Mouse (Mus musculus) kidney, adult 2 months (tissue): Measurements from ENCODE around the gene 2310039H08Rik. TPM values are rescaled to one million over a fixed set of nuclear protein-coding genes. Genes with fewer than 3 reads are reported as not detected.
A peak's percentile ranks its signal among the peaks of the same experiment; 100 is the strongest.

Source experiments
- DNase-seq: peaks from one replicate; pipeline ENCODE4 v3.0.0; 2021
- H3K27ac ChIP-seq: fragments of 200-500 bp; 2 replicates; pipeline ENCODE4 v1.5.1; 2012; ENCODE audit warnings: low read depth, low read length, control low read depth, inconsistent platforms; ENCODE audit not compliant: insufficient read depth
- H3K27me3 ChIP-seq: fragments of 200-500 bp; replicated peaks from 2 replicates; pipeline ENCODE4 v1.6.1; 2012; ENCODE audit warnings: mild to moderate bottlenecking, moderate library complexity, low read length, inconsistent platforms; ENCODE audit not compliant: control insufficient read depth, insufficient read depth
- H3K36me3 ChIP-seq: fragments of 200-500 bp; 2 replicates; pipeline ENCODE4 v1.6.1; 2012; ENCODE audit warnings: mild to moderate bottlenecking, moderate library complexity, low read length, inconsistent platforms; ENCODE audit not compliant: control insufficient read depth, insufficient read depth
- H3K4me1 ChIP-seq: fragments of 200-500 bp; 2 replicates; pipeline ENCODE4 v1.6.1; 2011; ENCODE audit warnings: low read length; ENCODE audit not compliant: control insufficient read depth, insufficient read depth
- H3K4me3 ChIP-seq: fragments of 200-500 bp; 2 replicates; pipeline ENCODE4 v1.5.1; 2011; ENCODE audit warnings: mild to moderate bottlenecking, low read depth, low read length, control low read depth; ENCODE audit not compliant: insufficient read depth
- CTCF ChIP-seq: fragments of 200-500 bp; conservative IDR thresholded peaks from 2 replicates; pipeline ENCODE4 v1.5.1; 2011; ENCODE audit warnings: low read depth, mild to moderate bottlenecking, control low read depth, low read length, moderate library complexity, mixed read lengths; ENCODE audit not compliant: insufficient read depth, insufficient read length
- POLR2A ChIP-seq: fragments of 200-500 bp; IDR thresholded peaks from one replicate; pipeline ENCODE4 v1.6.1; 2011; ENCODE audit warnings: low read depth, low read length, control low read depth
- WGBS: fragments of 180-500 bp; shearing (Covaris S2); methylation state at CpG from one replicate; pipeline ENCODE4 v1.1.7; 2018; 5-methylcytosine and 5-hydroxymethylcytosine counted together
- polyA plus RNA-seq: library from polyadenylated mRNA; depleted of rRNA; stranded (reverse); fragments of >200 nt; gene quantifications from 2 replicates; pipeline ENCODE4 v1.2.3, GENCODE M21; 2012

The 2310039H08Rik gene
- polyA plus RNA-seq, 1 experiment: 131 TPM

DNA sequence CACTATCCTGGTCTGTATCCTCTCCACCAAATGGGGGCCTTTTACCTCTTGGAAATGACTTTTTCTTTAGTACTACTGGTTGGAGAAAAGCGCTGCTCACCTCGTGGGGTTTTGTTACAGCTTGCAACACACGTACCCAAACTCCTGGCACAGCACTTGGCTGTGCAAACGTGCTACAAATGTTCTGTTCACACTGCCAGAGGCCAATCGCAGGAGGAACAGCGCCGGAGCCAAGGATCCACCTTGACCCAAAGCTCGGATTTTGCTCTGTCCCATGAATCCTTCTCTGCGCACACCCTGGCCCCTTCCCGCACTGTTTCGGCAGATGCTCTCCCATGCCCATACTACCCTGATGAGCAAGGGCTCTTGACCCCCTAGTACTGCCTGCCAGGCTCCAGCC lies 43.9 kb upstream of the 2310039H08Rik start:
- Histone ChIP-seq H3K4me3 (peak overlapping the region; percentile 47), H3K36me3 (no peaks in the 10 kb centered on the region), H3K4me1 (peaks cover 7% of the 10 kb centered on the region; the same call in 1 of the 2 replicates), H3K27ac (no peak overlapping the region; the same call in 1 of the 2 replicates), H3K27me3 (no peaks in the 10 kb centered on the region)
- whole genome bisulfite sequencing: 43% methylated on average over 11 of the region's 11 CpGs
- no peak for DNase-seq
- no peak for TF ChIP-seq CTCF
- no peak for TF ChIP-seq POLR2A

DNA sequence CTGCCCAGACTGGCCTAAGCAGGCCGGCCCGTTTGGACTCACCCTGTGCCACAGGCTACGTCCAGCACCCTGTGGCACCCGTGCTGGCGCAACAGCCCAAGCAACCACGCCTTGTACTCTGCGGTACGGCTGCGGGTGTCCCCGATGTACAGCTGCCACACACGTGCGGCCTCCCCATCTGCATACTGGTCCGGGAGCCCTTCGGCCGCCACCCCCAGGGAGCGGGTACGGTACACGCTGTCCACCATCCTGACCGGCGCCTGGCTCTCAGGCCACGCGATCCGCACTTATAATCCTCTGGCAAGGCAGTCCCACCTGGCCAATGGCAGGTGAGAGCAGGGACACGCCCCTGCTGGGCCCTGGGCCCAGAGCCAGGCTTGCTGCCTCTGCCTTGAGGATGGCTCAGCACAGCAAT lies 43.5 kb upstream of the 2310039H08Rik start, which contains the start of gene Gnmt:
Gene Gnmt, minus strand, starts transcription at position 265 of the 415 bp plus-strand sequence.
- Histone ChIP-seq H3K36me3 (no peaks in the 10 kb centered on the region), H3K27ac (no peak within 1 kb of the TSS; the same call in 1 of the 2 replicates), H3K4me1 (peaks cover 7% of the 10 kb centered on the region; the same call in 1 of the 2 replicates), H3K4me3 (peak within 1 kb of the TSS; percentile 47), H3K27me3 (no peaks in the 10 kb centered on the region)
- WGBS: 19% methylated on average over 24 of the region's 24 CpGs
- peak; percentile 94 for DNase-seq
- TF ChIP-seq CTCF (no peak), POLR2A (peak; percentile 40)

DNA sequence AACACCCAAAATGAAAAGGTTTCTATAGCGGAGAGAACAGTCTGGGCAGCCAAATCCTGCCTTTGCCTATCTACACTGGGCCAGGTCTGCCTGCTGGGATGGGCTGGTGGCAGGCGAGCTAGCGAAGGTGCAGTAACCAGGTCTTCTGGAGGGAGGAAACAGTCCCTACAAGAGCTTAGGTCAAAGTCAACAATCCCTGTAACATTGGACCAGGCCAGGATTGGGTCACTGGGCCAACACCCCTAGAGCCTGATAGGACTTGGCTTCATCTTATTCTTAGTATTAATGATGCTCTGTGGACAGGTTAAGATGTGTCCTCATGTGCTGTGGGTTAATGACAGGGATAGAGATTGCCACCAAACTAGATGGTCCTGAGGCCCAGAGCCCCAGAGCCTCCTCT lies 38.4 kb upstream of the 2310039H08Rik start:
- WGBS: 81% methylated on average over 3 of the region's 3 CpGs
- no peak for TF ChIP-seq POLR2A
- no peak overlapping the region for H3K4me3 ChIP-seq
- DNase-seq: peak; percentile 22
- no peaks in the 10 kb centered on the region for H3K27me3 ChIP-seq
- no peaks in the 10 kb centered on the region for H3K36me3 ChIP-seq
- peaks cover 4% of the 10 kb centered on the region; the same call in 1 of the 2 replicates for H3K4me1 ChIP-seq
- H3K27ac ChIP-seq: no peak overlapping the region

DNA sequence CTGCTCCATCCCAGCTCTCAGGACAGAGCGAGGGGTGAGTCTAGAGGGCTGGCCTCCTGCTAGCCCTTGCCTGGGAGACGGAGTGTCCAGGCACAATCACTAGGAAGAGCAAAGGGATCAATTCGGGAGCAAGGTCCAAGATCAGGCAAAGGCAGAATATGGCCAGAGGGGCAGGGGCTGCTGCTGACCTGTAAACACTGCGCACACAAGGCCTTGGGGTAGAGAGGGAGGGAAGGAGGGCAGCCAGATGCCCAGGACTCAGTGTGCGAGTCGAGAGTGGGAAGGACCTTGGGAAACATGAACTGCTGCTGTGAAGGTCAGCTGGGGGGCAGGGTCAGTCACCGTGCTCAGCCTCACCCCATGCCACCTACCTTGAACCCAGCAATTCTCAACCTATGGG lies 37.1 kb upstream of the 2310039H08Rik start:
- Histone ChIP-seq H3K4me1 (no peaks in the 10 kb centered on the region), H3K27ac (no peak overlapping the region), H3K4me3 (no peak overlapping the region), H3K27me3 (no peaks in the 10 kb centered on the region), H3K36me3 (no peaks in the 10 kb centered on the region)
- no peak for DNase-seq
- no peak for TF ChIP-seq CTCF
- TF ChIP-seq POLR2A: no peak
- WGBS: 80% methylated on average over 7 of the region's 7 CpGs

DNA sequence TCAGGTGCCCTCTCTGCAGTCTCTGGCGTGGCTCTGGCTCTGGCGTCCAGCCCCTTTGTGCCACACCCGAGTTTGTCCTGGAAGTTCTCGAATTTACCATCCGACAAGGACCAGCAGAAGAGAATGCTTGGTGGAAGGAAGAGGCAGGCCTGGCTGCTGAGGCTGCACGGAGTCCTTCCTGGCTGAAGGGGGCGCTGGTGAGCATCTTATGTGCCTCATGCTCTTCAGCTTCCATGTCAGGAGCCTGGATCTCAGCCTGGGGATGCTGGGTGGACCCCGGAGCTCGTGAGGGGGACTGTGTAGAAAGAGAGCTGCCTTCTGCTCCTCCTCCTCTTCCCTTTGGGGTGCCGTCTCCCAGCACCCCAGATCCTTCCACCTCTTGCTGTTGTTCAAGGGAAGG lies 36.3 kb upstream of the 2310039H08Rik start:
- Histone ChIP-seq H3K4me3 (no peak overlapping the region), H3K27ac (no peak overlapping the region), H3K27me3 (no peaks in the 10 kb centered on the region), H3K36me3 (no peaks in the 10 kb centered on the region), H3K4me1 (no peaks in the 10 kb centered on the region)
- TF ChIP-seq POLR2A: no peak
- TF ChIP-seq CTCF: peak; percentile 67
- WGBS: 63% methylated on average over 10 of the region's 10 CpGs
- DNase-seq: peak; percentile 20

DNA sequence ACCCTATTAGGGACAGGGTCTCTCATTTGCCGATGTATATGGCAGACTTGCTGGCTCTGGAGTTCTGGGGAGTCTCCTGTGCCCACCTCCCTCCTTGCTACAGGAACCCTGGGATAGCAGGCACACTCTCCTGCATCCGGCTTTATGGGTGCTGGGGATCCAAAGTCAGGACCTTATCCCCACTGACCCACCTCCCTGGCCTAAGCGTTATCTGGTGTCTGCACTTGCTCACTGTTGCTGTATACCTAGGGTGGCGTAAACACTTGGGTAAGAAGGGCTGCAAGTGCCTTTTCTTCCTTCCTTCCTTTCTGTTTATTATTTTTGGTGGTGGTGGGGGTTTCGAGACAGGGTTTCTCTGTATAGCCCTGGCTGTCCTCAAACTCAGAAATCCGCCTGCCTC lies 31.1 kb upstream of the 2310039H08Rik start:
- no peak for DNase-seq
- WGBS: 94% methylated on average over 6 of the region's 6 CpGs
- TF ChIP-seq CTCF (no peak), POLR2A (no peak)

DNA sequence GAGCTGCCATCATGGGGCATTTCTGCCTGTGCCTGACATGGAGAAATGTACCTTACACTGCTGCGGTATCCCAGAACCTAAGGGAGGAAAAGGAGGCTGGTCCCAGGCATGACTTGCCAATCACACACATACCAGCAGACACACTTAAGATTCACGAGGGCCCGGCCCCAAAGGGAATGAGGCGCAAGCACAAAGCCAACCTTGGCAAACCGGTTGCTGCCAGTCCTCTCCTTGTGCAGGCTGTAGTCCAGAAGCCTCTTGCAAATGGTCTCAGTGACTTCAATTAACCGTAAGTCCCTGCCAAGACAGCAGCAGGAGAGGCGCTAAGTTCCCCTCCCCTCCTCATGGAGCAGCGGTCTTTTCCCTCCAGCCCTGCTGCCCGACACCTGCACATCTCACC lies 29.4 kb upstream of the 2310039H08Rik start:
- Histone ChIP-seq H3K27me3 (no peaks in the 10 kb centered on the region), H3K4me1 (no peaks in the 10 kb centered on the region), H3K4me3 (no peak overlapping the region), H3K36me3 (no peaks in the 10 kb centered on the region), H3K27ac (no peak overlapping the region)
- no peak for TF ChIP-seq POLR2A
- TF ChIP-seq CTCF: no peak
- DNase-seq: peak; percentile 35
- 71% methylated on average over 9 of the region's 9 CpGs for WGBS

More for the DNA sequence above, 31.1 kb upstream of the 2310039H08Rik start:
- Histone ChIP-seq H3K4me1 (no peaks in the 10 kb centered on the region), H3K4me3 (no peak overlapping the region), H3K27me3 (no peaks in the 10 kb centered on the region), H3K36me3 (no peaks in the 10 kb centered on the region), H3K27ac (no peak overlapping the region)
